Mouse (Mus musculus) midbrain, embryonic 14.5 days (tissue): ENCODE data around the gene Usp6nl. TPM values are rescaled to one million over a fixed set of nuclear protein-coding genes. Genes with fewer than 3 reads are reported as not detected.

Experiments used
- ATAC-seq: fragments of 200-750 bp; cut with Nextera tagmentation; 2 replicates; pipeline ENCODE4 v1.8.0; 2017; ENCODE audit warnings: moderate number of reproducible peaks, moderate library complexity; ENCODE audit not compliant: low FRiP score, low TSS enrichment
- DNase-seq: peaks from one replicate; pipeline ENCODE4 v3.0.0-alpha.2; 2015
- H3K27ac ChIP-seq: fragments of 300-500 bp; sonication (generic); replicated peaks from 2 replicates; pipeline ENCODE4 v1.5.1; 2014; ENCODE audit warnings: mild to moderate bottlenecking, low read depth, low read length, moderate library complexity
- H3K27me3 ChIP-seq: fragments of 300-500 bp; sonication (generic); 2 replicates; pipeline ENCODE4 v1.6.1; 2014; ENCODE audit warnings: low read length, control low read depth, mixed read lengths; ENCODE audit not compliant: control insufficient read depth, insufficient read depth
- H3K36me3 ChIP-seq: fragments of 300-500 bp; sonication (generic); 2 replicates; pipeline ENCODE4 v1.6.1; 2014; ENCODE audit warnings: low read length, control low read depth; ENCODE audit not compliant: control insufficient read depth, insufficient read depth
- H3K4me1 ChIP-seq: fragments of 300-500 bp; sonication (generic); 2 replicates; pipeline ENCODE4 v1.6.1; 2014; ENCODE audit warnings: mild to moderate bottlenecking, antibody characterized with exemption, low read length, control low read depth; ENCODE audit not compliant: control insufficient read depth, insufficient read depth
- H3K4me2 ChIP-seq: fragments of 300-500 bp; sonication (generic); 2 replicates; pipeline ENCODE4 v1.6.1; 2014; ENCODE audit warnings: mild to moderate bottlenecking, low read length, moderate library complexity
- H3K4me3 ChIP-seq: fragments of 300-500 bp; sonication (generic); replicated peaks from 2 replicates; pipeline ENCODE4 v1.5.1; 2014; ENCODE audit warnings: low read depth, low read length
- H3K9ac ChIP-seq: fragments of 300-500 bp; sonication (generic); replicated peaks from 2 replicates; pipeline ENCODE4 v1.6.1; 2014; ENCODE audit warnings: mild to moderate bottlenecking, low read length, moderate library complexity
- H3K9me3 ChIP-seq: fragments of 300-500 bp; sonication (generic); 2 replicates; pipeline ENCODE4 v1.6.1; 2016; ENCODE audit warnings: low read length, control low read depth, mixed read lengths; ENCODE audit not compliant: control insufficient read depth
- WGBS: fragments of 180-500 bp; shearing (Covaris S2); extraction: QIAGEN DNeasy Blood & Tissue Kit; methylation state at CpG from one replicate; pipeline ENCODE4 v1.1.7; 2014; 5-methylcytosine and 5-hydroxymethylcytosine counted together
- polyA plus RNA-seq: library from polyadenylated mRNA; unstranded; fragments of >200 nt; fragmentation: Nextera tagmentation; extraction: Ambion mirVana; gene quantifications from 2 replicates; pipeline ENCODE4 v1.2.1, GENCODE M21; 2014

The Usp6nl gene
- polyA plus RNA-seq, 1 experiment from 2014 or later: 13.7 TPM

- DNase-seq: no peak
- Histone ChIP-seq H3K9me3 (no peaks in the 10 kb centered on the region), H3K27ac (no peak overlapping the region), H3K36me3 (no peaks in the 10 kb centered on the region), H3K4me3 (no peak overlapping the region), H3K4me1 (no peaks in the 10 kb centered on the region), H3K4me2 (no peak overlapping the region), H3K9ac (no peak overlapping the region), H3K27me3 (no peaks in the 10 kb centered on the region)
- no peak for ATAC-seq
- WGBS: 81% methylated on average over 7 of the region's 7 CpGs
These were observed 27.4 kb upstream of the Usp6nl start for GRCm38 (mm10) chr2:6294993-6295628.

GRCm38 (mm10) chr2:6304768-6305167 lies 17.7 kb upstream of the Usp6nl start:
- no peak for ATAC-seq
- Histone ChIP-seq H3K27ac (no peak overlapping the region), H3K4me3 (no peak overlapping the region), H3K9me3 (no peaks in the 10 kb centered on the region), H3K4me1 (no peaks in the 10 kb centered on the region), H3K4me2 (no peak overlapping the region), H3K36me3 (no peaks in the 10 kb centered on the region), H3K9ac (no peak overlapping the region), H3K27me3 (no peaks in the 10 kb centered on the region)
- 91% methylated on average over 4 of the region's 4 CpGs for WGBS
- no peak for DNase-seq

GRCm38 (mm10) chr2:6306861-6307260 lies 15.6 kb upstream of the Usp6nl start:
- DNase-seq (no peak), ATAC-seq (no peak)
- no peak overlapping the region for H3K4me3 ChIP-seq
- no peaks in the 10 kb centered on the region for H3K36me3 ChIP-seq
- WGBS: 68% methylated on average over 3 of the region's 3 CpGs
- no peaks in the 10 kb centered on the region for H3K27me3 ChIP-seq
- H3K4me2 ChIP-seq: no peak overlapping the region
- H3K9me3 ChIP-seq: no peaks in the 10 kb centered on the region
- H3K9ac ChIP-seq: no peak overlapping the region
- no peaks in the 10 kb centered on the region for H3K4me1 ChIP-seq
- no peak overlapping the region for H3K27ac ChIP-seq

GRCm38 (mm10) chr2:6309373-6309821 lies 13.1 kb upstream of the Usp6nl start:
- DNase-seq: no peak
- no peaks in the 10 kb centered on the region for H3K36me3 ChIP-seq
- H3K9ac ChIP-seq: no peak overlapping the region
- no peaks in the 10 kb centered on the region for H3K27me3 ChIP-seq
- no peak for ATAC-seq
- no peak overlapping the region for H3K4me2 ChIP-seq
- H3K4me3 ChIP-seq: no peak overlapping the region
- no peaks in the 10 kb centered on the region for H3K9me3 ChIP-seq
- 89% methylated on average over 6 of the region's 6 CpGs for WGBS
- no peak overlapping the region for H3K27ac ChIP-seq
- no peaks in the 10 kb centered on the region for H3K4me1 ChIP-seq

- H3K36me3 ChIP-seq: no peaks in the 10 kb centered on the region
- no peak overlapping the region for H3K4me2 ChIP-seq
- WGBS: 92% methylated on average over 10 of the region's 10 CpGs
- ATAC-seq: no peak
- no peak overlapping the region for H3K27ac ChIP-seq
- no peaks in the 10 kb centered on the region for H3K9me3 ChIP-seq
- no peaks in the 10 kb centered on the region for H3K27me3 ChIP-seq
- no peaks in the 10 kb centered on the region for H3K4me1 ChIP-seq
- no peak overlapping the region for H3K9ac ChIP-seq
- no peak overlapping the region for H3K4me3 ChIP-seq
- DNase-seq: no peak
These were observed 9.7 kb upstream of the Usp6nl start for GRCm38 (mm10) chr2:6312764-6313163.

GRCm38 (mm10) chr2:6313733-6314132 lies 8.7 kb upstream of the Usp6nl start:
- Histone ChIP-seq H3K9me3 (no peaks in the 10 kb centered on the region), H3K4me2 (no peak overlapping the region), H3K27me3 (no peaks in the 10 kb centered on the region), H3K9ac (no peak overlapping the region), H3K27ac (no peak overlapping the region), H3K4me1 (no peaks in the 10 kb centered on the region), H3K36me3 (no peaks in the 10 kb centered on the region), H3K4me3 (no peak overlapping the region)
- WGBS: 97% methylated on average over 1 of the region's 1 CpGs
- ATAC-seq (no peak), DNase-seq (no peak)

GRCm38 (mm10) chr2:6320153-6320552 lies 2.3 kb upstream of the Usp6nl start:
- H3K4me3 ChIP-seq: no peak overlapping the region
- H3K4me1 ChIP-seq: peaks cover 17% of the 10 kb centered on the region
- H3K9me3 ChIP-seq: no peaks in the 10 kb centered on the region
- no peaks in the 10 kb centered on the region for H3K27me3 ChIP-seq
- no peak overlapping the region for H3K27ac ChIP-seq
- DNase-seq (no peak), ATAC-seq (no peak)
- H3K36me3 ChIP-seq: no peaks in the 10 kb centered on the region
- WGBS: 91% methylated on average over 3 of the region's 3 CpGs
- H3K9ac ChIP-seq: no peak overlapping the region
- no peak overlapping the region for H3K4me2 ChIP-seq

GRCm38 (mm10) chr2:6321769-6322375 lies 595 bp upstream of the Usp6nl start:
- Histone ChIP-seq H3K27ac (peak overlapping the region; percentile 97), H3K4me3 (peak overlapping the region; percentile 97), H3K27me3 (no peaks in the 10 kb centered on the region), H3K4me1 (peaks cover 17% of the 10 kb centered on the region), H3K4me2 (peak overlapping the region; percentile 71), H3K9ac (peak overlapping the region; percentile 97), H3K9me3 (no peaks in the 10 kb centered on the region), H3K36me3 (no peaks in the 10 kb centered on the region)
- 10% methylated on average over 9 of the region's 9 CpGs for WGBS
- DNase-seq (peak; percentile 21), ATAC-seq (no peak)

GRCm38 (mm10) chr2:6322938-6323521 lies 563 bp downstream of the Usp6nl start:
- Histone ChIP-seq H3K27me3 (no peaks in the 10 kb centered on the region), H3K4me2 (peak overlapping the region; percentile 71), H3K9ac (peak overlapping the region; percentile 97), H3K4me1 (peaks cover 17% of the 10 kb centered on the region), H3K4me3 (peak overlapping the region; percentile 97), H3K27ac (peak overlapping the region; percentile 97), H3K9me3 (no peaks in the 10 kb centered on the region), H3K36me3 (no peaks in the 10 kb centered on the region)
- peak; percentile 81 for DNase-seq
- peak; percentile 85 for ATAC-seq
- WGBS: under 1% methylated on average over 65 of the region's 70 CpGs
